Mouse (Mus musculus) adrenal gland, postnatal 4 days (tissue): ENCODE measurements around the gene Dhh. TPM values are rescaled to one million over a fixed set of nuclear protein-coding genes. Genes with fewer than 3 reads are reported as not detected.

Experiments
- DNase-seq, 2 experiments: peaks; one replicate each; pipeline ENCODE4 v3.0.0; 2021 to 2022; ENCODE audit warnings: low spot score in 2 of 2, mixed read lengths in 2 of 2
- total RNA-seq, 2 experiments: library from RNA; stranded (reverse); gene quantifications; 2 replicates each; pipeline ENCODE4 v1.2.3; 2021

Dhh gene
- total RNA-seq, 2 experiments from 2014 or later = 2.1 to 2.9 TPM

DNA sequence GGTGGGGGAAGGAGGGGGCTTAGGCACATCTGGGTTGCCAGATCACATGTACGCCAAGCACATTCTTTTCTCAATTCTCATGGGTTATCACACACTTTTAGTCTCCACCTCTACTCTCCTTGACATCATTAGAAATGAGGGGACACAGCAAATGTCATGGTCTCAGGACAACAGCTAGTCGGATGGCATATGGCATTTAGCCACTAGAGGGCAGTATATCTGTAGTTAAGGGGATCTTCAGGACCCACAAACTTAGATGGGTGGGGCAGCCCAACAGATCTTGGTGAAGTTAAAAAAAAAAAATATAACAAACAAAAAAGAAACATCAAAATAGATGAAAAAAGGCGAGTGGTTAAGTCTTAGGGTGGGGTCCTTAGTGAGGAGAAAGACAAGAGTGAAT, 21.0 kb downstream of the Dhh start:
- no peak for DNase-seq

DNA sequence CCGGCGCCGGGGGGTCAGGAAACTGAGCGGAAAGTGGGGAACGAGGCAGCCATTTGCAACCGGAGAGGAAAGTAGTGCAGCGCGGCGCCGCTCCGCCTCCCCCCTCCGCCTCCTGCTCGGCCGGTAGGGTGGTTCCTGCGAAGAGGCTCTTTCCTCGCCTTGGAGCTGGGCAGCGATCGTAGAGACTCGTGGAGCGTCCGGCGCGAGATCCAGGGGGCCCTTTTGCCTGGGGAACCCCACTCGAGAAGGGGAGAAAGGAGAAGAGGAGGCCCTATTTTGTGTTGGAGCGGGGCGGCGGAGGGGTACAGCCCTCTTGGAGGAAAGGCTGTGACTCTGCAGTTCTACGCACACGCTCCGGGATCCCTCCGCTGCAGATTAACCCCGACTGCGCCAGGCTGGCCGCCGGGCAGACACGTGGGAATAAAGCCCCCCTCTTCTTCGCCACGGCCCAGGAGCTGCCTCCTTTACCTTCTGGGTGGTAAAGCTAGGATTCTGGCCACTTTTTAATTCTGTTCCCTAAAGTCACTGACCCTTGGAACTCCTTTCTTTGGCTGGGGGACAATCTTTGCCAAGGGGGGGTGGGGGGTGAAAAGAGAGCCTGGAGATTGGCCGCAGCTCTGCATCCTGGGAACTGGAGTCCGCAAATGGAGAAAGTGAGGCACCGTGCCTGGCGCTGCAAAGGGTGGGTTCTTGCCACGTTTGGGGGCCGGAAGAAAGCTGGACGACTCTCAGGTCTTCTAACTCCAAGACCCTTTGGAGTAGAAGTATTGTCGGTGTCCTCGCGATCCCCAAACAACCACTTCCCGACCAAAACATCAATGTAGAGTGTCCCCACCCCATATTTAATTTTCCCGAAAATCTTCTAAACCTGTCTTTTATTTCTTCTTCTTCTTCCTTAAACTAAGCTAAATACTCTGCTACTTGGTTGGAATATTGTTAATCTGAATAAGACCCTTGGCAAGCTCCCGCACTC, 26.1 kb downstream of the Dhh start:
- peak; percentile 68 to 82 for DNase-seq

DNA sequence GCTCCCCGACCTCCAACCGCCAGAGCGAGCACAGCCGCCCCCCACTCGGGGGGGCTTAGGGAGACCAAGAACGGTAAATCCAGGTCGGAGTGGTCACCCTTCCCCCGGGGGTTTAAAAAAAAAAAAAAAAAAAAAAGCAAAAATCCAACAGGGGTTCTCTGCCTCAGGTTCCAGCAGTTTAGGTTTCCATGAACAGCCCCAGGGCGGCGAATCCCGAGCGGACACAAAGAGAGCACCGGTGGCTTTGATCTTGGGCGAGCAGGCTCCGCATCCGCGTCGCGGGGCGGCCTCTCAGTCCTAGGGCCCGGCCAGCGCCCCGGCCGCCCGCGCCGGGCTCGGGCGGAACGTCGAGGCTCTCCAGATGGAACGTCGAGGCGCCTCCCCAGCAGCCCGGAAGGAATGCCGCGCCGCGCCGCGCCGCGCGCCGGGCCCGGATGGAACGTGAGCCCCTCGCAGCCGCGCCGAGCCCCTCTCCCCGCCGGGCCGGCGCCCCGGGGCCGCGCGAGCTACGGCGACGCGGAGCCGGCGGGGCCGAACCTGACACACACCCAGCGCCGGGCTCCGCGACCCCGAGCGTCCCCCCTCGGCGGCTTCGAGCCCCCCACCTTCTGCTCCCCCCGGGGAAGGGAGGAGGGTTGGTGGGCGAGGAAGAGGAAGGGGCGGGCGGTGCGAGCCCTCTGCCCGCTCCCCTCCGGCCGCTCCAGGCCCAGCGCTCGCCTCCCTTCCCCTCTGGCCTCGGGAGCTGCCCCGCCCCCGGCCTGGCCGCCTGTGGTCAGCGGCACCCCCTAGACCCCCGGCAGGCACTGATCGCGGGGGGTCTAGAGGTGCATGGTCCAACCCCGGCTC, 27.0 kb downstream of the Dhh start, which contains the start of gene Kmt2d:
Kmt2d (minus strand) TSS at position 135 of the 846 bp plus-strand sequence.
- no peak for DNase-seq

DNA sequence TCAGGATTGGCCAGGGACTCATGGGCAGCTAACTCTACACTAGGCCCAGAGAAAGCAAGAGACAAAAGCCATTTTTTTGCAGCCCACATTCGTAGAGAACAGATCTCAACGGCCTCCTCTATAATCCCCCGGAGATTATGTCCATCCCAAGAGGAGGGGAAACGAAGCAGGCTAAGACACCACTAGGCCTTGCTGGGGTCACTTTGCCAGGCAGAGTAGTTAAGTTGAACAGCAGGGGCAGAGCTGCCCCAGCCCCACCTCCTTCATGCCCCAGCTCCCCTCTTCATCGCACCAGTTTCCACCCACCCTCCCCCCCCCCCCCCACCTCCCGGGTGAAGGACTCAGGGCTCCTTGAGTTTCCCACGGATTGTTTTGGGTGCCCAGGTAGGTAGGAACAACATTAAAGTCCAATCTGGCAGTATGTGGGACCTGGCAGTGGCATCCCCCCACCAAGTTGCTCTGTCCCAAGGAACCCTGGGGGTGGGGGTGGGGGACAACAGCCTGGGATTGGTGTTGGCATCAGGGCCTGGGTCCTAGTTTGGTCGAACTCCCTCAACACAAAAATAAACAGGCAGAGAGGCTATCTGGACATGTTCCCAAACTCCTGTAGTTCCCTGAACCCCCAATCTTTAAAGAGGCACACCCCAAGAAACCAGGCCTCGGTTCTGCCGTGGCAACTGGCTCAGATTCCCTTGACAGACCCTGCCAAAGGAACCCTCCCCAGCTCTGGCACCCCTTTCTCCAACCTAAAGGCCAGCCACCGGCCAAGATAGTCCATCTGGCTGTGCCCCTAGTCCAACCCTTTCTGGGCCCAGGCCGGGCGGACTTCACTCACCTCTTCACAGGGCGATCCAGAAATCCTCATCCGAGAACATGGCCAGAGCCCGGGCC, 27.9 kb downstream of the Dhh start:
- DNase-seq = no peak

DNA sequence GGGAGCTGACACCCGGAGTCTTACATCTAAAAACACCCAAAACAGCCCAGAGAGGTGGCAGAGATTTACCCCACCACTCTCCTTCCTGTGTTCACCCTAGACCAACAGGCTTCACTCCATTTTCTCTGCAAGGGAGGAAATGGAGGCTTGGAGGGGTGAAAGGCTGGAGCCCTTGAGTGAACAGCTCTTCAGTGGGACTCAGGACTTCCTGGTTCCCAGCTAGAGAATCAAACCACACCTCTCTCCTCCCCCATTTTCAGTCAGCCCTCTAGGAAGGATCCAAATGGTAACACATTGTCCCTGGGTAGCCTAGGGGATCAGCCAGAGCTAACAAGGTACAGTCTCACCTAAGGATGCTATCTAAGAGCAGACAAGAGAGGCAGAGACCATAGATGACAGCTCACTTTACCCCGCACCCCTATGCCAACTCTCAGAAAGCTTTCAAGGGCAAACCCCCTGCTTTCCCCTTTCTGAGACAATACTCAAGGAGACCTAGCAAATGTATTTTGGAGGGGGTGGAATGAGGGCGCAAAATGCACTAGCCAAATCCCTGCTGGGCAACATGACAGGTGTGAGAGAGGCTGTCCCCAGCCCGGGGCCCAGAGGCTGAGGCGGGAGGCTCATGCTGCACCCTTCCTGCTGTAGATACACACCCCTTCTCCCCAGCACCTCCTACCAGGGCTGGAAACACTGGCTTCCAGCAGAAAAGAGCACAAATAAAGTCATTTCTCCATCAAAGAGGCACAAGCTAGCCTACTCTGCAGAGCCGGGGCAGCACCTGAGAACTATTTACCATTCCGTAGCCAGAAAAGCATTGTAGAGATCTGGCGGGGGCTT, 28.8 kb downstream of the Dhh start:
- no peak for DNase-seq

DNA sequence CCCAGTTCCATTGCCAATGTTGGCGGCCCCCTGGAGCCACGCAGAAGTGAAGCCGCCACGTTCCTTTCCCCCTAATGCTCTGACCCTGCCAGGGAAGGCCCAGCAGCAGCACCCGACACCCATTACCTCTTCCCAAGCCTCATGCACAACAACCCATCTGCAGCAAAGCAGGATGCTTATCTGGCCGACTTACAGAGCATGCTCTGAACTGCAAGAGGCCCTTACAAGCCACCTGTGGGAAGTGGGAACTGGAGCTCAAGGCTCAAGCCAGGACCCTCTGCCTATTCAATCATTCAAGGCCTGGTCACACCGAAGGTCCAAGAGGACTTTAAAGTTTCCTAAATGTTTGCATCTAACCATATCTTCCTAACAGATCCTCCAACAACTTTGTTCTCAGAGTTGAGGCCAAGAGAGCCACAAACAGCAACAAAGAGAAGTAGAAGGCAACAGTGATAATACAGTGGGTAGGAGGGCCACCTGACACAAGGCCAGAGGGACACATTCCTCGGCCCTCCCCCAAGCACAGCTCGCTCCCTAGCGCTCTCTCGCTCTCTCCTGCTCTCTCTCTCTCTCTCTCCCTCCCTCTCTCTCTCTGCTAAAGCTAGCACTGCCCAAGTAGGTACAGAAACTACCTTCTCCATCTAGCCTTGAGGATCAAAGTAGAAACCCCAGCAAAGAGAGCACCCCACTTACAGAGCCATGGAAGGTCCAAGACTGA, 29.8 kb downstream of the Dhh start:
- no peak for DNase-seq

DNA sequence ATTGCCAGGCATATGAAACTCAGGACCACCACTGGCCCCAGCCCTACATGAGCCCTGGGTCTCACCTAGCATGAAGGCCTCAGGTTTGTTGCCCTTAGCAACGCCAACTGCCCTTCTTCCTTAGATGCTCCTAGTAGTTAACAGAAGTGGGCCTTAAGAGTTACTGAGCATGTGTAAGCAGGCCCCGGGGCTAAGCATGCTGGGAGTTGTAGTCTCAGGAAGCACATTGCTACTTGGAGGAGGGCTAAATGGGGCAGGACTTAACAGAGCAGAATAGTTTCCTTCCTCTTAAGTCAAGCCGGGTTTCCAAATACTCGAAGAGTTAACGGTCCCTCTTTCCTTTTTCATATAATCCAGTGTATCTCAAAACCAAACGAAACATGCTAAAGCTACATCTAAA, 31.0 kb downstream of the Dhh start:
- DNase-seq = no peak

DNA sequence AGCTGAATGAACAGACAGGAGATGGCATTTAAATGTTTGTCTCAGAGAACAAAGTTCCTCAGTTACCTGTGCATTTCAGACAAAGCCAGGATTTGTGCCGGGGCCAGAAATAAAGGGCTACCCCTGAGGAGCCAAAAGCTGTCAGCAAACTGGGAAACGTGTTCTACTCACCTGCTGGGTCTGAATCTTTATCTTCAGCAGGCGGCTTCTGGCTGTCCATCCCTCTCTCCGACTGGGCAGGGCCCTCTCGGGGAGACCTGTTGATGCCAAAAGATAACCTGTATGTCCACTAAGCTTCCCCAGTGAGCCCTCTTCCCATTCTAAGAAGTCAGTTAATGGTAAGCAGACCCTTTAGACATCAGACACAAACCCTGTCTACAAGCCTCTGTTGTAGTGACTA, 31.8 kb downstream of the Dhh start:
- no peak for DNase-seq

DNA sequence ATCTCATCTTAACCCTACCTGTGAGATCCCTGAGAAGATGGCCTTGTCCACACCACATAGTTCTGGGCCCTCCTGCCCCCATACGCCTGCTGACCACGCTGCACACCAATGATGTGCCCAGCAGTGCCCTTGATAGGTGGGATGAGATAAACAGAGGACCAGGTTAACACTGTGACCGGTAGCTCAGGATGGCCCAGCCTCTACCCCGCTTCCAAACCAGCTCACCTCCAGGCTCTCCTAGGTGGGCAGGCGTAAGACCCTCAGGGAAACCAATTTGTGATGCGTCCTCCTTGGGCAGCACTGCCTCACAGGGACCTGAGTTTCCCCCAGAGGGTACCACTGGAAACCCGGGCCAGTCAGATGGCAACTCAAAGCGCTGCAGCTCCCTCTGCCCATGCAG, 32.6 kb downstream of the Dhh start:
- DNase-seq = no peak

DNA sequence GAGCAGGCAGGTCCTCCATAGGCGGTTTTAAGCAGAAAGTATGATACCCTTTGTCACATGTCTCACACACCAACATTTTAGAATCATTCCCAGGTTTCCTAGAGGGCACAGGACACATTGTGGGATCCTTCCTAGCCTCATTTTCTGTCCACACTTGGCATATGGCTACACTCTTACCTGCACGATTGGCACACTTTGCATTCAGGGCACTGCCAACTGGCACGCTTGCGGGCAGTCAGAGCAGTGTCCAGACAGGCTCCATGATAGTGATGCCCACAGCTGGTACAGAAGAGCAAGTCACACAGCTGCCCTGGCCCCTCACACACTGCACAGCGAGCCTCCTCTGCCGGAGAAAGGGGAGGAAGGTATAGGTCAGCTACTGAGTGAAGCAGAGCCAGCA, 33.4 kb downstream of the Dhh start:
- no peak for DNase-seq

DNA sequence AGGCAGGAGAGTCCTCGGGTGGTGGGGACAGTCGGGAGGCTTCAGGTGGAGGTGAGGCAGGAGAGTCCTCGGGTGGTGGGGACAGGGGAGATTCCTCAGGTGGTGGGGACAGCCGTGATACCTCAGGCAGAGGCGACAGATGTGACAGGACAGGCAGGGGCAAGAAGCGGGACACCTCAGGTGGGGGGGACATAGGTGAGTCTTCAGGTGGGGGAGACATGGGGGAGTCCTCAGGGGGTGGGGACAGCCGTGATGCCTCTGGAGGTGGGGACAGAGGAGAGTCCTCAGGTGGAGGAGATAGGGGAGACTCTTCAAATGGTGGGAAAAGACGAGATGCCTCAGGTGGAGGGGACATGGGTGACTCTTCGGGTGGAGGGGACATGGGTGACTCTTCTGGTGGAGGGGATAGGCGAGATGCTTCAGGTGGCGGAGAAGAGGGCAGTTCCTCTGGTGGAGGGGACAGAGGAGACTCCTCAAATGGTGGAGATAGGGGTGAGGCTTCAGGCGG, 34.8 kb downstream of the Dhh start:
- DNase-seq = no peak

DNA sequence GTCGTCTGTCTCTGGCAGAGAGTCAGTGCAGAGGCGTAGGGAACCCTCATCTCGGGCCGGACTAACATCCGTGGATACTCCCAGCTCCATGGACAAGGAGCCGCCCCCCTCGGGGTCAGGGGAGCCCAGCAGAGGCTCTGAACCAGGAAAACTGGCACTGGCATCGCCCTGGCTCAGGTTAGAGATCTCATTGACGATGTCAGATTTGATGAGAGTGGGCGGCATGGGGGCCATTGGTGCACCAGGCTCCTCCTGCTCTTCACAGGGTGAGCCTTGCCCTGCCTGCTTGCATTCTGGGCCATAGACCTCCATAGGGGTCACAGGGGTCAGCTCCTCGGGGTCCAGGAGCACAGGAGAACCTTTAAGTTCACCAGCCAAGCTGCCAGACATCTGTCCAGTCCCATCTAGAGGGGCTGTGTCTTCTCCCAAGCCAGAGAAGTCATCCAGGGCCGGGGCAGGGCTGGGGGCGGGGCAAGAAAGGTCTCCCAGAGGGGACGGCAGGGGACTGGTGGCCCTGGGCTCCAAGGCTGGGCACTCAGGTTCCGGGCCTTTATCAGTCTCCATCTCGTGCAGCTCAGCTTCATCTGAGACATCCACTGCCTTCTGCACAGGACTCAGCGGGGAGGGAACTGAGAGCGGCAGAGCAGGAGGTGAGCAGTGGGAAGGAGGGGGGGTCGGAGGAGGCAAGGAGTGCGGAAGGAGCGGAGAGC, 36.5 kb downstream of the Dhh start:
- no peak for DNase-seq

DNA sequence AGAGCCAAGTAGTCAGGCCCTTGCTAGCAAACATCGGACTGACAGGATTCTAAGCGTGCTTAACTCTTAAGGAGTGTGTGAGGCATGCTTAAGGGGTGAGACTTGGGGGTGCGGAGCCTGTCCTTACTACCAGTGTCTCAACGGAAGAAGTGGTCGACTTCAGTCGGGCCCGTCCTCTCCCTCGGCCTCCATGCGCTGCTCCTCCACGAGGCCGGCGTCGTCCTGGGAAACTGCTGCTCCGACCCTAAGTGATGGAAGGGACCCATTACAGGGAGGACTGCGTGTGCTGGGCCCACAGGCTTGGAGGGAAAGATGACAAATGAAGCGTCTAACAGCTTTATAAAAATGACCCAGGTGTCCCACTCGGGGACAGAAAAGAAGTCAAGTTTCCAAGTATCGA, 37.4 kb downstream of the Dhh start:
- no peak for DNase-seq

DNA sequence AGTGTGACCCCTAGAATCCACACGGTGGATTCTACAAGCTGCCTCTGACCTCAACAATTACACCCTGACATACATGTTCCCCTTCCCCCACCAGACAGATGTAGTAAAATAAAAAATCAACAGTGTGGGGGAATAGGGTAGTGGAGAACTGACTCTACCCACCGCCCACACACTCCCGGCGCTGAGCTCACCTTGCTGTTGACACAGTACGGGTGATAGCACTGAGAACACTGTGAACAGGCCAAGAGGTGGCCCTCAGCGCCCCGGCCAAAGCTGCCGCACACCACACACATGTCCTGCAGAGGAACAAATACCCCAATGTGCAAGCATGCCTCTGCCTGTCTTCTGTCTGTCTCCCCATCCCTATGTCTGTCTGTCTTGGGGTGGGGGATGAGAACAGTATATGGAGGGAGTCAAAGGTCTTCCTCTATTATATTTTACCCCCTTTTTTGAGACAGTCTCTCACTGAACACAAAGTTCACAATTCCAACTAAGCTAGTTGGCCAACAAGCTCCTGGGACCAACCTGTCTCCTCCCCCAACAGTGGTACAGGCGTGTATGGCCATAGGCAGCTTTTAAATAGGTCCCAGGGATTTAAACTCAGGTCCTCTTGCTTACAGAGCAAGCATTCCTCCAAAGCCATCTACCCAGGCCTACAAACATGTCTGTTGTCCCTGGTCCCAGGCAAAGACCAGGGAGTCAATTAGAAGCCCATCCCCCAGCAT, 38.9 kb downstream of the Dhh start:
- no peak for DNase-seq

DNA sequence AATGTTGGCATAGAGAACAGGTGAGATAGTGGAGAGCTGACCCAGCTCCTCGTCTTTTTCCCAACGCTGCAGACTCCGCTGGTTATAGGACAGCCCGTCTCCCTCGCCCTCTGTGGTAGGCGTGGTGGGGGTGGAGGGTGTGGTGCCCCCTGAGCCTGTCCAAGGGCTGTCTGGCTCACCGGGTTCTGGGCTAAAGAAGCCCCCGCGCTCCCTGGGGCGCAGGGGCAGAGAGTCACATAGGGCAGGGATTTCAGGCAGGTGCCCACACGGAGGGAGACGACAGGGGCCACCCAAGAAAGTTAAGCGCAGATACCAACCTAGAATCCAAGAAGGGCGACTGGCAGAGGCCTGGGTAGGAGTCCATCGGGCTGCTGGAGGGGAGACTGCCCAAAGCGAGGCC, 44.1 kb downstream of the Dhh start:
- no peak for DNase-seq

DNA sequence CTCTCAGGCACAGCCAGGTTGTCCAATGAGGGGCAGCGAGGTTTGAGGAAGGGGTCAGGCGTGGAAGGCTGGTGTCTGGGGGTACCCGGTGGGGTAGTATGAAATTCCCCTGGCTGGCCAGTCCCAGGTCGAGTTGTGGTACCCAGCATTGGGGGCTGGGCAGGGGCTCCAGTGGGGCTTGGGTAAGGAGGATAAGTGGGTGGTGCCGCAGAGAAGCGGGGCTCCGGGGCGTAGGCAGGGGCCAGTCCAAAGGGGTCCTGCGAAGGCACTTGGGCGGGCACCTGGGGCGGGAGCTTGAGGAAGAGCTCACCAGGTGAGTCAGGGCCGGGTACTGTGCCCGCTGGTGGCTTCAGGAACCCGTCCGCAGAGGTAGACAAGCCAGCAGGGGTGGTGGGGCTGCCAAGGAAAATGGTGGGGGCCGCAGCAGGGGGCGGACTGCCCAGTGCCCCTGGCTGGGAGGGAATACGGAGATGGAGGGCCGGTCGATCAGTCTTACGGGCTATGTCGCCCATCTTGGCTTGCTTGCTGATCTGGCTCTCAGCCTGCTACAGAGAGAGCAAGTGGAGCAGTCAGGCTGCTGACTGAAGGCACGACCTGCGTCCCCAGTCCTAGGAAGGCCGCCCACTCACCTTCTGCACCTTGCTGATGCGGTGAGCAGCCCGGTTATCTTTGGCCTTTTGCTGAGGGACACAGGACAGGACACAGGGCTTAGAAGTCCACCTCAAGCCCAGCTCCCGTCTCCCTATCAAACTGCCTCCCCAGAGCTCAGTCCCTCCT, 45.0 kb downstream of the Dhh start:
- DNase-seq = no peak

DNA sequence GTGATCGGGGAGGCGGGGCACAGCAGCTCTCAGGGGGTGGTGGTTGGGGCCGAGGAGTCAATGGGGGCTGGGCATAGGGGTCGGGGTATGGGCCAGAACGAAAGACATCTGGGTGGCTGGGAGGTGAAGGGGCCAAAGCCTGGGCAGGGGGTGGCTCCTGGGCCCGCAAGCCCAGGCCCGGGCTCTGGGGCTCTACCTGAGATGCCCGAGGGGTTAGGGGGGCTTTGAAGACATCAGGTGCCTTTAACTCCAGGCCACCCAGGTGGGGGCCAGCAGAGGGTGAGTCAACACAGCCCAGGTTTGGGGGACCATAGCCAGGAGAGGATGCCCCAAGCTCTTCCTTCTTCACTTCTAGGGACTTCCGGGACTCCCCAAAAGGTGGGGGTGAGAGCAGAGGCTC, 45.6 kb downstream of the Dhh start:
- DNase-seq = no peak
